Mouse (Mus musculus): ENCODE data around the gene Nmur1. TPM values are rescaled to one million over a fixed set of nuclear protein-coding genes. Genes with fewer than 3 reads are reported as not detected.

The Nmur1 gene
- total RNA-seq (2021): not detected
- long read RNA-seq, experiment 1: 0 reads
- long read RNA-seq, experiment 2: 0 reads

GRCm38 (mm10) chr1:86426128-86426527, at the start of gene Nmur1, which contains the start of gene Tex44:
TSS of gene Nmur1 (minus strand) at chr1:86426228.
TSS of gene Tex44 (plus strand) at chr1:86426329.
- no peak for DNase-seq

- no peak for DNase-seq
These were observed 47.2 kb upstream of the Nmur1 start for GRCm38 (mm10) chr1:86473109-86473760.

- DNase-seq: peak; percentile 83
These were observed 46.3 kb upstream of the Nmur1 start for GRCm38 (mm10) chr1:86472197-86472952.

GRCm38 (mm10) chr1:86471504-86471961, 45.5 kb upstream of the Nmur1 start:
- peak; percentile 62 for DNase-seq

- DNase-seq: peak; percentile 84
These were observed 44.6 kb upstream of the Nmur1 start for GRCm38 (mm10) chr1:86470519-86471181.

- DNase-seq: no peak
These were observed 43.8 kb upstream of the Nmur1 start for GRCm38 (mm10) chr1:86469876-86470275.

GRCm38 (mm10) chr1:86467416-86467815, 41.4 kb upstream of the Nmur1 start:
- no peak for DNase-seq

- DNase-seq: peak; percentile 26
These were observed 38.8 kb upstream of the Nmur1 start for GRCm38 (mm10) chr1:86464875-86465224.

- no peak for DNase-seq
These were observed 38.3 kb upstream of the Nmur1 start for GRCm38 (mm10) chr1:86464223-86464874.

GRCm38 (mm10) chr1:86459371-86459770, 33.3 kb upstream of the Nmur1 start:
- no peak for DNase-seq

- no peak for DNase-seq
These were observed 31.0 kb upstream of the Nmur1 start for GRCm38 (mm10) chr1:86456892-86457581.

- DNase-seq: no peak
These were observed 26.7 kb upstream of the Nmur1 start for GRCm38 (mm10) chr1:86452713-86453112.

- DNase-seq: no peak
These were observed 23.9 kb upstream of the Nmur1 start for GRCm38 (mm10) chr1:86449966-86450365.

GRCm38 (mm10) chr1:86448272-86448671, 22.2 kb upstream of the Nmur1 start:
- peak; percentile 66 for DNase-seq

GRCm38 (mm10) chr1:86447596-86448171, 21.7 kb upstream of the Nmur1 start:
- peak; percentile 62 for DNase-seq

GRCm38 (mm10) chr1:86443386-86444172, 17.6 kb upstream of the Nmur1 start:
- peak; percentile 55 for DNase-seq

- no peak for DNase-seq
These were observed 16.8 kb upstream of the Nmur1 start for GRCm38 (mm10) chr1:86442832-86443231.

GRCm38 (mm10) chr1:86441980-86442831, 16.2 kb upstream of the Nmur1 start:
- DNase-seq: peak; percentile 94

- no peak for DNase-seq
These were observed 15.6 kb upstream of the Nmur1 start for GRCm38 (mm10) chr1:86441724-86441979.

Measured in adrenal gland, postnatal 10 days (tissue).